Mouse (Mus musculus) Muller cell, postnatal 12 days (primary cell): ENCODE data around the gene Manbal.
A peak's percentile ranks its signal among the peaks of the same experiment; 100 is the strongest.

Experiments
- DNase-seq: peaks from one replicate; pipeline ENCODE4 v3.0.0-alpha.2; 2015; ENCODE audit errors: inconsistent ontology term

The Manbal gene

DNA sequence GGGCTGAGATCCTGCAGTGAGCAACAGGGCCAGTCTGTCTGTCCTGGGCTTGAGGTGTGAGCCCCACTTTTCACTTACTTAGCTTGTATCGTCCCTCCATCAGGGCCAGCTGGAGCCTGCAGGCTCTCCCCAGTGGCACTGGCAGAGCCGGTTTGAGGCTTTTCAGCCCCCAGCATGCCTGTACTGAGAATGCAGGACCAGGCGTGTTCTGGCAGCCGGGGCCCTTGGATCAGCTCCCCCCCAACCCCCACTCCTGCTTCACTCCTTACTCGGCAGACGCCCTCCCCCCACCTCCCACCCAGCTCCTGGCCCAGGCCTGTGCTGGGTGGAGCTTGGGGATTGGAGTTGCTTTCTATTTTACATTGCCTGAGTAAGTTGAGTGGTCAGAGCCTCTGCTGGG, 67.1 kb downstream of the Manbal start:
- DNase-seq, result peak; percentile 86

DNA sequence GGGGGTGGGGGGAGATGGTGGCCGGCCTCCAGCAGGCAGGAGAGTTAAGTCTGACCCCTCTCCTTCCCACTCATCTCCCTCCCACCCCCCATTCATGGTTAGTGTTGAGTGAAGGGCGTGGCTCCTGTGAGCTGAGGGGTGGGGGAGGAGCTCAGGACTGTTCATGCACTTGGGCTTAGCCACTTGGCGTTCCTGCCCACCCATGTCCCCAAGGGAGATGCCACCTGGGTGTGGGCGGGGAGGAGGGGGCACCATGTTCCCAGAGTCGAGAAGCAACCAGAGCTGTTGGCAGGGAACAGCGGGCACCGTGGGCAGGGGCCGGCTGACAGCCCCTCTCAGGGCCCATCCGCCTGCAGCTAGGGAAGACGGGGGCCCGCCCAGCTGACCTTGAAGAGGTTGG, 69.1 kb downstream of the Manbal start:
- DNase-seq, result no peak

DNA sequence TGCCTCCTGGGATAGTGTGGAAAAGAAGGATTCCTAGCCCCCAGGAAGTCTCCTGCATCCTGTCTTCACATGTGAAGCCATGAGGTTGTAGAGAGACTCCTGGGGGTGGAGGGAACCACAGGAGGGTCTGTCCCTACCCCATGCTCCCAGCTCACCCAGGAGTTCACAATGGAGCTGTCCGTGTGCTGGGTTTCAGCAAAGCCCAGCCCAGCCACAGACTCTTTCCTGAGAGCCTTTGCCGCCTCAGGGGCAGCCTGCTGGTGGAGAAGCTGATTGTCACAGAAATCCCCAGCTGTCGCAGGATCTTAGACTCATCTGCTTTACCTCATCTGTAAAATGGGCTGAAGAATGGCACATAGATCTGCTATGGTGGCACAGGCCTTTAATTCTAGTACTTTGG, 69.7 kb downstream of the Manbal start:
- no peak for DNase-seq

GRCm38 (mm10) chr2:157441363-157441762, 74.0 kb downstream of the Manbal start:
- no peak for DNase-seq
